Mouse (Mus musculus): ENCODE results near the gene Ak2. TPM values are rescaled to one million over a fixed set of nuclear protein-coding genes. Genes with fewer than 3 reads are reported as not detected.

Gene Ak2
- polyA plus RNA-seq, 1 experiment from 2014 or later = 276 TPM

DNA sequence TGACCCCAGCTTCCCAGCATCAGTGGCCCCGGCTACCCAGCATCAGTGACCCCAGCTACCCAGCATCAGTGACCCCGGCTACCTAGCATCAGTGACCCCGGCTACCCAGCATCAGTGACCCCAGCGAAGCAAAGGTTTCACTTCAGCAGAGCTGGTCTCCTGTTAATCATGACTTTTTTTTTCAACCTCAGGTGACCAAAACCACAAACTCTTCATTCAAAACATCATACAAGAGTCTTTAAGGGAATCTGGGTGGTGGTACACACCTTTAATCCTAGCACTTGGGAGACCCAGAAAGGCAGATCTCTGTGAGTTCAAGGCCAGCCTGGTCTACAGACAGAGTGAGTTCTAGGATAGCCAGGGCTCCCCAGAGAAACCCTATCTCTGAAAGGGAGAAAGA lies 39.0 kb downstream of the Ak2 start:
- Histone ChIP-seq H3K27me3 (ENCODE audit: insufficient read depth, low read length) (no peaks in the 10 kb centered on the region), H3K4me2 (ENCODE audit: low read depth, low read length) (no peak overlapping the region), H3K4me1 (ENCODE audit: insufficient read depth) (peaks cover 17% of the 10 kb centered on the region), H3K4me3 (ENCODE audit: low read depth, low read length) (no peak overlapping the region), H3K27ac (ENCODE audit: low read depth) (no peak overlapping the region), H3K9me3 (ENCODE audit: low read length) (no peaks in the 10 kb centered on the region), H3K9ac (replicated peaks) (no peak overlapping the region), H3K36me3 (replicated peaks; ENCODE audit: insufficient read depth, low read length) (no peaks in the 10 kb centered on the region)
- ATAC-seq = no peak
- TF ChIP-seq EP300 (IDR thresholded peaks at IDR 0.05; ENCODE audit: low read depth) = no peak
- TF ChIP-seq CTCF (IDR thresholded peaks at IDR 0.05; ENCODE audit: low read depth) = no peak
- DNase-seq = no peak
- WGBS (ENCODE audit: insufficient replicate concordance) = 88% methylated on average over 4 of the region's 4 CpGs

DNA sequence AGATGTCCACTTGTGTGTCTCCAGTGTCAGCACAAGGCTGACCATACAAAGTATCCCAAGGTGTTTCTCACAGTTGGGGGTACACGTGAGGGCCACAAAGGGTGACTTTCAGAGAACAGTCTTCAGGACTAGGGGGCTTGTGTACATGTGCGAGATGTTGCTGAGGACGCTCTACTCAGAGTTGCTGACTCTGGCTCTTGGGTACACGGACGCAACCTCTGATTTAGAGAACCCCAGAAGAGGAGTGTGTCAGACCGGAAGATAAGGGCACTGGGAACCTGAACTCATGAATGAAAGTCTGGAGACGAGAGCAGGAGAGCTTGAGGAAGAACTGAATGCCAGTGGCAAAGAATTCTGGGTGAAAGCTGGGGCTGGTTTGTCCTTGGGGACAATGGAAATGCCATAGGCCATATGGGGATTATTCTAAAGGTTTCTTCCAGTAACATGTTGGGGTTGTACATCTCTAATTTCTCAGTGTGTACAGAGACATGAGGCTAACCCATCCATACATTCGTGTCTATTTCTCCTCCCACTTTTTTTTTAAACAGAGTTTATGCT lies 39.7 kb downstream of the Ak2 start:
- no peaks in the 10 kb centered on the region for H3K27me3 ChIP-seq (ENCODE audit: insufficient read depth, low read length)
- no peak overlapping the region for H3K4me2 ChIP-seq (ENCODE audit: low read depth, low read length)
- H3K9ac ChIP-seq (replicated peaks) = no peak overlapping the region
- DNase-seq = no peak
- no peak overlapping the region for H3K4me3 ChIP-seq (ENCODE audit: low read depth, low read length)
- peak overlapping the region; percentile 84 for H3K27ac ChIP-seq (ENCODE audit: low read depth)
- WGBS (ENCODE audit: insufficient replicate concordance) = 63% methylated on average over 8 of the region's 8 CpGs
- H3K4me1 ChIP-seq (ENCODE audit: insufficient read depth) = peaks cover 17% of the 10 kb centered on the region
- ATAC-seq = no peak
- TF ChIP-seq EP300 (IDR thresholded peaks at IDR 0.05; ENCODE audit: low read depth) (no peak), CTCF (IDR thresholded peaks at IDR 0.05; ENCODE audit: low read depth) (no peak)
- H3K36me3 ChIP-seq (replicated peaks; ENCODE audit: insufficient read depth, low read length) = no peaks in the 10 kb centered on the region
- no peaks in the 10 kb centered on the region for H3K9me3 ChIP-seq (ENCODE audit: low read length)

DNA sequence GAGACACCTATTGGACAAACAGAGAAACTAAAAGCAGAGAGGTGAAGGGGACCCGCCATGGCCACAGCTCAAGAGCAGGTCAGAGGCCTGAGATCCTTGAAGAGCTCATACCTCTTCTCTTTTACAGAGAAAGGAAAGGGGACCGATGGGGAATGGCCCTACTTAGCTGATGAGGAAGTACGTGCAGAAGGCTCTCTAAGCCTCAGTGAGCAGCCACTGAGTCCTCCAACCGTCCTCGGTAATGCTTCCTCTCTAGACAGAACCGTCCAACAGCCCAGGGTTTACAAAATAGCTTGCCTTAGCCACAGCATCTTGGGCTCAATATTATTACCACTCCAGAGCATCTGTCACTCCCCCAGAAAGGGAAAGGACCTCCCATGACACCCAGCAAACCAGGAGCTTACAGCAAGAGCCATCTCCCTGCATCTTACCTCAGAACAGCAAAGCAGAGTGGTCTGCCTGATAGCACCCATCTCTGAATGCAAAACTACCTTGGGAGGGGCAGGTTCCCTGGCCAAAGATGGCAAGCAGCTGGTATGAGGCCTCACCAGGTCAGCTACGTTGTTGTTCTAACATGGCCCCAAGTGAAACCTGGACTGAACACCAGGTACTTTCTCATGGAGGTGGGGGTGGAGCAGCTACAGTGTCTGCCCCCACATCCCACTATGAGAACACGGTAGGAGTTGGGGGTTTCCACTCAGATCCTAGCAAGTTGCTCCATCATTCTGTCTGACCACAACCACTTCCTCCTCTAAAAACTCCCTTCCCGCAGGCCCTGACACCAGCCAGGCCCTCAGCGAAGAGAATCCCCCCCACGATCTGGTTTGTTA lies 40.6 kb downstream of the Ak2 start:
- Histone ChIP-seq H3K4me3 (ENCODE audit: low read depth, low read length) (no peak overlapping the region), H3K4me1 (ENCODE audit: insufficient read depth) (peaks cover 17% of the 10 kb centered on the region), H3K9me3 (ENCODE audit: low read length) (no peaks in the 10 kb centered on the region), H3K27ac (ENCODE audit: low read depth) (peak overlapping the region; percentile 84), H3K9ac (replicated peaks) (0 out of 2 replicates have a peak overlapping the region, but pooled peaks have one; percentile 38), H3K4me2 (ENCODE audit: low read depth, low read length) (peak overlapping the region; percentile 65), H3K36me3 (replicated peaks; ENCODE audit: insufficient read depth, low read length) (no peaks in the 10 kb centered on the region), H3K27me3 (ENCODE audit: insufficient read depth, low read length) (no peaks in the 10 kb centered on the region)
- TF ChIP-seq CTCF (IDR thresholded peaks at IDR 0.05; ENCODE audit: low read depth) = no peak
- TF ChIP-seq EP300 (IDR thresholded peaks at IDR 0.05; ENCODE audit: low read depth) = no peak
- DNase-seq (peak; percentile 37), ATAC-seq (peak; percentile 51)
- 26% methylated on average over 11 of the region's 11 CpGs for WGBS (ENCODE audit: insufficient replicate concordance)

DNA sequence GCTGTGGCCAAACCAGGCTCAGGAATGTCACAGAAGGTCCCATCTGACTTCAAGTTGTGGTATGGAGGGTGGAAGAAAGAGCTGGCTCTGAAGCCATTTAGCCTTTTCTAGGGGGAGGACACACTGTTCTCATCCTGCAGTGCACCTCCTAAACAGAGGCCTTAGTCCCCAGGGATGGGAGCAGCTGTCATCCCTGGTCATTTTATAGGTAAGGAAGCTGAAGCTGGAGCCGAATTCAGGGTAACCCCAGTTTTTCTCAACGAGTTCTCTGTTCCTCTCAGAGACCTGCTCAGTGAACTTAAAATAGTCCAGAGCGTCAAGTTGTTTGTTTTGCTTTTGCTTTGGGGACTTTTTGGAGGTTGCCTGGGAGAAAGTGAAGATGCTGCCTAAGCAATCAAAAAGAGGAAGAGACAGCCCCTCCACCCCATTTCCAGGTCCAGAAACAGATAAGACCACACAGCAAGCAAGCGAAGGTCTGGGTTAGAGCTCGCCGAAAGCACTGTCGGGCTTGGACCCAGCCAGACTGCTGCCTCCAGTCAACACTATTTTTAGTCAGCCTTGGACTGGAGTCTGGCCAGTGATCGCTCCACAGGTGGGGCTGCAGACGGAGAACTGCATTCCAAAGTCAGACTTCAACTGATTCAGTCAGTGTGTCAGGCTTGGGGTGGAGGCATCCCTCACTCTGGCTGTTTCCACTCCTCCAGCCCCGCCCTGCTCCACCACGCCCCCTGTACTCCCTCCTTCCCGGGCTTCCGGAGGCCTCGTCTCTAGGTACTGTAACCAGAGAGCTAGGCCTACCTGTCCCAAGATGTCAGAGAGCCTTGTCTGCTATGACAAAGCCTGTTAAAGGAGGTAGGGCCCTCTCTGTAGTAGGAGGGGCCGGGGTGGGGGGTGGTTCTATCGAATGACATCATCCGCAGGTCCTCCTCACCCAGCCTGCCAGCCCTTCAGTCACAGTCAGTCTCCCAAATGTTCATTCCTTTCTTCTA lies 41.5 kb downstream of the Ak2 start:
- peak; percentile 69 for DNase-seq
- peak overlapping the region; percentile 22 for H3K4me3 ChIP-seq (ENCODE audit: low read depth, low read length)
- TF ChIP-seq CTCF (IDR thresholded peaks at IDR 0.05; ENCODE audit: low read depth) (no peak), EP300 (IDR thresholded peaks at IDR 0.05; ENCODE audit: low read depth) (no peak)

DNA sequence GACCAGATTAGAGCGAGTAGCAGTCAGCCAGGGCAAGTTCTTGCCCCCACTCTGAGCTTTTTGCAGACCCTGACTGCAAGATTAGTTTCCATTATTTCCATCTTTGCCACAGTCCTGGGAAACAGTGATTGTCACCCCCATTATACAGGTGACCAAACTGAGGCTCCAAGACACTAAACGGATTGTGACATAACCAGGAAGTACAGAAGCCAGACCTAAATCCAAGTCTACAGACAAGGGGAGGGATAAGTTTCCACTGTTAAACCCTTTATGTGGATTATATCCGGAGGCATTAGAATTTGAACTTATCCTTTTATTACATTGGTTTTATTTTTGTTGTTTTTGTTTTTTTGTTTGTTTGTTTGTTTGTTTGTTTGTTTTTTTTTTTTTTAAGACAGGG lies 42.5 kb downstream of the Ak2 start:
- TF ChIP-seq CTCF (IDR thresholded peaks at IDR 0.05; ENCODE audit: low read depth) = no peak
- TF ChIP-seq EP300 (IDR thresholded peaks at IDR 0.05; ENCODE audit: low read depth) = no peak
- 72% methylated on average over 3 of the region's 3 CpGs for WGBS (ENCODE audit: insufficient replicate concordance)
- H3K27ac ChIP-seq (ENCODE audit: low read depth) = peak overlapping the region; percentile 84; the same call in 1 of the 2 replicates
- H3K4me1 ChIP-seq (ENCODE audit: insufficient read depth) = peaks cover 17% of the 10 kb centered on the region
- no peak for ATAC-seq
- no peak overlapping the region for H3K4me3 ChIP-seq (ENCODE audit: low read depth, low read length)
- peak overlapping the region; percentile 65; the same call in 1 of the 2 replicates for H3K4me2 ChIP-seq (ENCODE audit: low read depth, low read length)
- H3K36me3 ChIP-seq (replicated peaks; ENCODE audit: insufficient read depth, low read length) = no peaks in the 10 kb centered on the region
- no peaks in the 10 kb centered on the region for H3K27me3 ChIP-seq (ENCODE audit: insufficient read depth, low read length)
- no peak overlapping the region for H3K9ac ChIP-seq (replicated peaks)
- DNase-seq = no peak
- no peaks in the 10 kb centered on the region for H3K9me3 ChIP-seq (ENCODE audit: low read length)

More for the DNA sequence above, 41.5 kb downstream of the Ak2 start:
- WGBS (ENCODE audit: insufficient replicate concordance) = 10% methylated on average over 17 of the region's 17 CpGs
- no peaks in the 10 kb centered on the region for H3K36me3 ChIP-seq (replicated peaks; ENCODE audit: insufficient read depth, low read length)
- H3K4me1 ChIP-seq (ENCODE audit: insufficient read depth) = peaks cover 17% of the 10 kb centered on the region
- no peaks in the 10 kb centered on the region for H3K9me3 ChIP-seq (ENCODE audit: low read length)
- peak overlapping the region; percentile 84 for H3K27ac ChIP-seq (ENCODE audit: low read depth)
- ATAC-seq = peak; percentile 39
- H3K4me2 ChIP-seq (ENCODE audit: low read depth, low read length) = peak overlapping the region; percentile 65
- H3K27me3 ChIP-seq (ENCODE audit: insufficient read depth, low read length) = no peaks in the 10 kb centered on the region
- H3K9ac ChIP-seq (replicated peaks) = 0 out of 2 replicates have a peak overlapping the region, but pooled peaks have one; percentile 41
